Mouse (Mus musculus): ENCODE results near the gene Lrat. TPM values are rescaled to one million over a fixed set of nuclear protein-coding genes. Genes with fewer than 3 reads are reported as not detected.

The Lrat gene
- polyA plus RNA-seq (2015; fragmentation: Nextera tagmentation; extraction: Ambion mirVana): 0.05 and 0.06 TPM in 2 replicates

- no peak for DNase-seq (ENCODE audit: low spot score)
Observed at GRCm38 (mm10) chr3:82903613-82904205, at the start of gene Lrat. TSS of gene Lrat (minus strand) at chr3:82903973.

- no peak for DNase-seq (ENCODE audit: low spot score)
Observed at GRCm38 (mm10) chr3:82952173-82952962, 48.6 kb upstream of the Lrat start.

- DNase-seq (ENCODE audit: low spot score): no peak
Observed at GRCm38 (mm10) chr3:82950639-82951038, 46.9 kb upstream of the Lrat start.

GRCm38 (mm10) chr3:82950208-82950607 lies 46.4 kb upstream of the Lrat start:
- no peak for DNase-seq (ENCODE audit: low spot score)

- no peak for DNase-seq (ENCODE audit: low spot score)
Observed at GRCm38 (mm10) chr3:82946375-82947107, 42.8 kb upstream of the Lrat start.

- DNase-seq (ENCODE audit: low spot score): no peak
Observed at GRCm38 (mm10) chr3:82927917-82928316, 24.1 kb upstream of the Lrat start.

- DNase-seq (ENCODE audit: low spot score): no peak
Observed at GRCm38 (mm10) chr3:82915632-82916031, 11.9 kb upstream of the Lrat start.

- no peak for DNase-seq (ENCODE audit: low spot score)
Observed at GRCm38 (mm10) chr3:82908671-82909070, 4.9 kb upstream of the Lrat start.

GRCm38 (mm10) chr3:82904211-82904908 lies 587 bp upstream of the Lrat start:
- no peak for DNase-seq (ENCODE audit: low spot score)

GRCm38 (mm10) chr3:82902757-82903612 lies 788 bp downstream of the Lrat start:
- no peak for DNase-seq (ENCODE audit: low spot score)

GRCm38 (mm10) chr3:82888842-82889241 lies 14.9 kb downstream of the Lrat start:
- no peak for DNase-seq (ENCODE audit: low spot score)

- DNase-seq (ENCODE audit: low spot score): no peak
Observed at GRCm38 (mm10) chr3:82877258-82877657, 26.5 kb downstream of the Lrat start.

- no peak for DNase-seq (ENCODE audit: low spot score)
Observed at GRCm38 (mm10) chr3:82876372-82876739, 27.4 kb downstream of the Lrat start, which contains the start of gene Rbm46. TSS of gene Rbm46 (minus strand) at chr3:82876483.

GRCm38 (mm10) chr3:82875671-82876371 lies 28.0 kb downstream of the Lrat start:
- DNase-seq (ENCODE audit: low spot score): no peak

GRCm38 (mm10) chr3:82857414-82858077 lies 46.2 kb downstream of the Lrat start:
- no peak for DNase-seq (ENCODE audit: low spot score)

All from thymus, postnatal 0 days (tissue).